Mouse (Mus musculus): Measurements from ENCODE around the gene Zfp704.

- TF ChIP-seq GATA1 (IDR thresholded peaks at IDR 0.05; ENCODE audit: borderline replicate concordance, low read length): no peak
- TF ChIP-seq FLI1 (IDR thresholded peaks at IDR 0.05; ENCODE audit: low read length): no peak
Measured at GRCm38 (mm10) chr3:9461660-9462059, 148.2 kb downstream of the Zfp704 start.

All from megakaryocyte, embryonic 14.5 days (primary cell).